7 mouse cellular contexts compared by ENCODE assay signal in genomic region chr9:88686719-88687118, GRCm38 (mm10). TPM values are rescaled to one million over a fixed set of nuclear protein-coding genes. Genes with fewer than 3 reads are reported as not detected.
"Had no signal": no experiment of that assay in that cellular context is flagged by ENCODE, and none has a peak within 500 bp of the region (broad histone marks: within the 10 kb centered on the region; RNA-seq: fewer than 3 reads in every experiment).

No protein-coding gene starts in this region.

RNA-seq across cellular contexts. Expression of gene Bcl2a1d, which starts 45.0 kb away (rescaled TPM):
- polyA plus RNA-seq: midbrain, embryonic 10.5 days; midbrain, embryonic 12.5 days; midbrain, embryonic 16.5 days; myocyte; neural tube, embryonic 11.5 days; neural tube, embryonic 15.5 days; stomach, embryonic 16.5 days had no signal
